Mouse (Mus musculus): ENCODE measurements around the gene 1700022I11Rik.

DNA sequence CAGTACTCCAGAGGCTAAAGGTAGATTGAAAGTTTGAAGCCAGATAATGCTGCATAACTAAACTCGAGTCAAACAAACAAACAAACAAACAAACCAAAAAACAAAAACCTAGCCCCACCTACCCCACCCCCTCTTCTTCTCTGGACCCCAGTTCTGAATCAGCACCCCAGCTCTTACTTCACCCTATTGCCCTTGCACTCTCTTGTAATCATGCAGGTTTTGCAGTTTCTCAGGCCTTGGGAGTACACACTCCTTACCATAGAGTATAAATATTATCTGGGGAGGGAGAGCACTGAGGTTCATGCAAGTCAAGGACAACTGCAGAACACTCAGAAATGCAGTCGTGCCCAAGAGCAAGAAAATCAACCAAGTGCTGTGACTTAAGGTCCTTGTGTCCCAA lies 31.9 kb downstream of the 1700022I11Rik start:
- TF ChIP-seq CTCF (IDR thresholded peaks at IDR 0.05; ENCODE audit: low read depth, low read length): no peak
- no peak for TF ChIP-seq POLR2AphosphoS5 (IDR thresholded peaks at IDR 0.05; ENCODE audit: insufficient replicate concordance, low read depth, low read length)
- no peak for TF ChIP-seq GATA1 (IDR thresholded peaks at IDR 0.05; ENCODE audit: borderline replicate concordance, low read length)
- no peak for TF ChIP-seq TAL1 (conservative IDR thresholded peaks at IDR 0.05; ENCODE audit: low read depth, low read length)
